Mouse (Mus musculus) CD4-positive naive resting alpha-beta T cell, adult 76 days (primary cell): ENCODE measurements around the gene Nat8l. TPM values are rescaled to one million over a fixed set of nuclear protein-coding genes. Genes with fewer than 3 reads are reported as not detected.

Source experiments
- total RNA-seq: library from RNA; stranded (reverse); gene quantifications from one replicate; pipeline ENCODE4 v1.2.4, GENCODE M21; 2023

Gene Nat8l
- 0.15 TPM for total RNA-seq

GRCm38 (mm10) chr5:33995843-33996693 is at the start of gene Nat8l:
Gene Nat8l, plus strand, starts transcription at chr5:33995984.

DNA sequence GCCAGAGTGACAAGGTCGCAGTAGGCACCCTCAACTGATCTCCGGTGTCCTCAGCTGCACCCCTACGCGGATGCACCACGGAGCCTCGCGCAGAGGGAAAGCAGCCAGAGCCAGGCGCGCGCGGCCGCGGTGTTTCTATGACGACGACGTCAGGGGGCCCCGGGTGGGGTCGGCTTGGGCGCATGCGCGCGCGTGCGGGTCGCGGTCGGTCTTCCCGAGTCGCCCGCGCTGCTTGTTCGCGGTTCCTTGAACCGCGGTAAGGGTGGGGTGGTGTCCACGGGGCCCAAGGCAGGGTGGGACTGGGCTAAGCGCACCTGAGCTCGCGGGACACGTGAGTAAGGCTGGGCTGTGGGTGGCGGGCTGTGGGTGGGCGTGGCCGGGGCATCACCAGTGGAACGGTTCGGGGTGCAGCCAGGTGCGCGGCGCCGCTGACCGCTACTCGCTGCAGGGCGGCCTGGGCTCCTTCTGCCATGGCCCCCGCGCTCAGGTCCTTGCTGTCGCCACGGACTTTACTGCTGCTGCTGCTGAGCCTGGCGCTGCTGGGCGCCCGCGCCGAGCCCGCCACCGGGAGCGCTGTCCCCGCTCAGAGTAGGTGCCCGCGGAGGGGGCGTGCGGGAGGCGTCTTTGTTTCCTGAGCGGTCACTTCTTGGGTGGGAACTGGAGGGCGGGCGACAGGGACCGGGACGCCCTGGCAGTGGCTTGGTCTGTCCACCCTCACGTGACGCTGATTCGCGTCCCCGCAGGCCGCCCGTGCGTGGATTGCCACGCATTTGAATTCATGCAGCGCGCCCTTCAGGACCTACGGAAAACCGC is 12.3 kb upstream of the Nat8l start, which contains the start of gene Gm1673:
Gm1673 (plus strand) TSS at position 125 of the 813 bp plus-strand sequence.

Other genes with a start within 250 kb of the Nat8l start
- 83.7 TPM for gene Letm1, start 213.2 kb upstream of the Nat8l start, total RNA-seq
- gene Nsd2, start 175.3 kb upstream of the Nat8l start, total RNA-seq = 15.4 TPM
- gene Nelfa, start 59.6 kb upstream of the Nat8l start, total RNA-seq = 31.1 TPM
- not detected for gene Gm1673, start 12.6 kb upstream of the Nat8l start, total RNA-seq
- 1.3 TPM for gene Poln, start 173.5 kb downstream of the Nat8l start, total RNA-seq
- 48.4 TPM for gene Haus3, start 173.5 kb downstream of the Nat8l start, total RNA-seq
- gene Mxd4, start 191.7 kb downstream of the Nat8l start, total RNA-seq = 117 TPM